Mouse (Mus musculus): Measurements from ENCODE around the gene Bcl7b.
A peak's percentile ranks its signal among the peaks of the same experiment; 100 is the strongest.

- no peak for TF ChIP-seq CTCF (IDR thresholded peaks at IDR 0.05 in 2 of 3, conservative IDR thresholded peaks at IDR 0.05 in 1 of 3; ENCODE audit: control insufficient read depth in 1 of 3, insufficient read depth in 1 of 3, low read depth in 2 of 3, low read length in 3 of 3, poor library complexity in 1 of 3, severe bottlenecking in 1 of 3)
- TF ChIP-seq ELF1 (IDR thresholded peaks at IDR 0.05; ENCODE audit: low read depth, low read length) = peak; percentile 95
- TF ChIP-seq E2F4 (IDR thresholded peaks at IDR 0.05; ENCODE audit: borderline replicate concordance, low read depth, low read length) = peak; percentile 69; the same call in 1 of the 2 replicates
- TF ChIP-seq MAX (IDR thresholded peaks at IDR 0.05; ENCODE audit: low read length) = peak; percentile 96
- TF ChIP-seq ZC3H11A (IDR thresholded peaks at IDR 0.05; ENCODE audit: low read depth, low read length) = no peak
- peak; percentile 67 to 77 for TF ChIP-seq POLR2A (IDR thresholded peaks at IDR 0.05; ENCODE audit: control insufficient read depth in 1 of 2, insufficient read depth in 1 of 2, low read depth in 1 of 2, low read length in 2 of 2, poor library complexity in 1 of 2)
- no peak for TF ChIP-seq ZKSCAN1 (IDR thresholded peaks at IDR 0.05; ENCODE audit: low read depth, low read length)
- TF ChIP-seq GABPA (IDR thresholded peaks at IDR 0.05; ENCODE audit: low read depth, low read length) = no peak
- TF ChIP-seq SIN3A (IDR thresholded peaks at IDR 0.05; ENCODE audit: low read length) = peak; percentile 88
- TF ChIP-seq ZMIZ1 (IDR thresholded peaks at IDR 0.05; ENCODE audit: low read depth, low read length) = peak; percentile 82
- peak; percentile 90 for TF ChIP-seq NRF1 (IDR thresholded peaks at IDR 0.05; ENCODE audit: insufficient read depth, low read depth, low read length, poor library complexity, severe bottlenecking)
- TF ChIP-seq HCFC1 (IDR thresholded peaks at IDR 0.05; ENCODE audit: low read depth, low read length) = peak; percentile 88
Observed at GRCm38 (mm10) chr5:135168063-135169062, at the start of gene Bcl7b.
